Mouse (Mus musculus) cerebellum, adult 11-12 months (tissue): ENCODE data around the gene Ddx39b.

ENCODE experiments used
- DNase-seq: peaks from one replicate; pipeline ENCODE4 v3.0.0; 2022

Ddx39b gene

DNA sequence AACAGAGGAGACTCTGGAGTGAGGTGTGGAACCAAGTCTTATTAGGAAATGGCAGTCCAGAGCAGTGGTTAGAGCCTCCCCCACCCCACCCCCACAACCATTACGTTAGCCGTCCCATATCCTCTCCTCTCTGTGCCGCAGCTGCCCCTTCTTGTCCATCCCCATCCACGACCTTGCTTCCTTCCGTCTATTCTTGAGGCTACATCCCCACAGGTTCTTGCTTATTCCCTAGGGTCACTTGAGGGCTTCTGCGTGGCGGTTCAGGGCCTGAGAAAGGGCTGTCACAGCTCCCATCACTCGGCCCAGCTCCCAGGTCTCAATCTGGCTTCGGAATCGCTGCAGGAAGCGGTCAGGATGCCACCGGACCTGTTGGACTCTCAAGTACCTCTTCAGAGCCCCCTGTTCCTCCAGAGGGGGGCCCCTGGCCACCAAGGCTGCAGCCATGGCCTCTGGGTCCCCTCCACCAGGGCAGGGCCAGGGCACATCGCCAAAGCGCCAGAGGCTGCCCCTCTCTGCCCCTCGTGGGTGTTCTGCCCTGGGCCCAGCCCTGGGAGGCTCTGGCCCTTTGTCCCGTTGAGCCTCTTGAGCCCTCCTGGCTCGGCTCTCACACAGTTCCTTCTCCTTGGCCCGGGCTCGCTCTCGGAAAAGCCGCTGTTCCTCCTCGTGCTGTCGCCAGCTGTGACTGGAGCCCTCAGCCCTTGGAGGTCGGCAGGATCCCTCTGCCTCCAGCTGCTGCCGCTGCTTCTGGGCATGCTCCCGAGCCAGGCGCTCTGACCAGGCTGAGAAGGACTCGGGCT lies 21.2 kb upstream of the Ddx39b start, which contains the start of gene Gm16181:
TSS of gene Gm16181 (plus strand) at position 679 of the 797 bp plus-strand sequence.
- DNase-seq, result peak; percentile 12

DNA sequence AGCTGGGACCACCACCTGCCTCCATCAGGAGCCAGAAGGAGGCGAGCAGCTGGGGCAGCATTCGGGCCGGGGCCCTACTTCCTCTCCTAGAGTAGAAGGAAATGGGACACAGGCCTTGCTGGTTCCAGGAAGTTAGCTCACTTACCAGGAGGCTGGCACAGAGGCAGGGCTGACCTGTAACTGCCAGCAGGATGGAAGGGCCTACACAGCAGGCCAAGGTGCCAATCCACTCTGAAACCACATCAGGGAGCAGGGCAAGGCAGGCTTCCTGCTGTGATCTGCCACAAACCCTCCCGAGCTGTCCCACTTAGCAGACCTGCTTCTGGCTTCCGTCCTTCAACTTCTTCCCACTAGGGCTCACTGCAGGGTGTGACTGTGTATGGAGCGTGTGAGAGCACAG lies 19.2 kb upstream of the Ddx39b start:
- DNase-seq, result peak; percentile 14

DNA sequence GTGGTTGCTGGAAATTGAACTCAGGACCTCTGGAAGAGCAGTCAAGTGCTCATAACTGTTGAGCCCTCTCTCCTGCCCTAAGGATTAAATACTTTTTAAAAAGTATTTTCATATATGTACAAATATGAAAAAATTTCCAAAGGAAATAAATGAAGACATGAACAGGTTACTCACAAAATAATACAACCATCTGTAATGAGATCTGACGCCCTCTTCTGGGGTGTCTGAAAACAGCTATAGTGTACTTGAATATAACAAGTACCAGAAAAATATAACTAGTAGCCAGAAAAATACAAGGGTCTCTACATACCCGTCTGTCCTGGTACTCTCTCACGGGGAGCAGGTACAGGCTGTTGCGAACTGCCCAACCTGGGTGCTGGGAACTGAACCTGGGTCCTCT lies 16.9 kb upstream of the Ddx39b start:
- DNase-seq, result no peak

DNA sequence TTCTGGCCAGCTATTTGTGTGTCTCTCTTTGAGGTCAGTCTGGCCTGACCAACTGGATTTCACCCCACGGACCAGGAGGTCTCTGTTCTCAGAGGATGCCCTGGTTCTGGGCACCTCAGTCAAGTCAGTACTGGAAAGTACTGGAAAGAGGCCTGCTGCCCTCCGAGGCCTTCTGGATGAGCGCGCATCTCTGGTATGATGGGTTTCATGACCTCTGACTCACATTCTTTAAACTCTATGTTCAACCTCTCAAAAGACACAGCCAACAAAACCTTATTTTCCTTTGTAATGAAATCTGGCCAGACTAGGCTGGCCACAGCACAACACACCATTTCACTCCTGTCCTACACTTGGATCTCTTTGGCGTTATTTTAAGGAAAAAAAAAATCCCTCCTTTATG lies 16.1 kb upstream of the Ddx39b start:
- no peak for DNase-seq

DNA sequence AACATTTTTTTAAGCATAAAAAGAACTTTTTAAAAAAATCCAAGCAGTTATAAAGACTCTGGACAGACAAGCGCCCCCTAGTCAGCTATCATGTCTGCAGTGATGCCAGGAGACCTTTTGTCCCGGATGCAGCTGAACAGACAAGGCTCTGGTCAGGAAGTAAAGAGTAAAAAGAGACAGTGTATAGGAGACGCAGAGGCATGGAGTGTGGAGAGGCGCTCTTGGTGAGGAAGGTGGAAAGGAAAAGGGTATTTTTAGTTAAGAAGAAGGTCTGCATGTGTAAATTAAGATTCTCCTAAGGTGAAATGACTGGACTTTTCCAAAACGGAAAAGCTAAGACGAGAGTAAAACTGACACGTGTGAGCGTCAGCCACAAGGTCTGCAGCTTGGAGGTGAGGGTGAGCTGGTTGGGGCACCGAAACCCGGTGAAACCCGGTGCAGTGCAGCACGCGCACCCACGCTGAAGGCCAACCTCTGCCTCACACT lies 14.9 kb upstream of the Ddx39b start:
- no peak for DNase-seq

DNA sequence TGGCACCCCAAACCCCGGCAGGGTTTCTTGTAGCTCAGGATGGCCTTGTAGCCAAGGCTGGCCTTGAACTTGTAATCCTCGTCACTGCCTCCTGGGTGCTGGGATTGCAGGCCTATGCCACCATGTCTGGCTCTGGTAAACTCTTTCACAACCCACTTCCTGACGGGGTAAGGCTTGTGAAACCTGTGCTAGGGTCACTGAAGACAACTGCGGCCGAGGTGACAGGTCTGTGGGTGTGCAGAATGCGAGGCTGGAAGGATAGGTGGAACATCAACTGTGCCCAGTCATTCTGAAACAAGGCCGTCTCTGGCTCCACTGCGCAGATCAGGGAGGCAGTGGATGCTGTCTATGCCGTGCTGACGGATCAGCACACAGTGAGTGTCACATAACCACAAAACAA lies 10.5 kb upstream of the Ddx39b start:
- peak; percentile 18 for DNase-seq

DNA sequence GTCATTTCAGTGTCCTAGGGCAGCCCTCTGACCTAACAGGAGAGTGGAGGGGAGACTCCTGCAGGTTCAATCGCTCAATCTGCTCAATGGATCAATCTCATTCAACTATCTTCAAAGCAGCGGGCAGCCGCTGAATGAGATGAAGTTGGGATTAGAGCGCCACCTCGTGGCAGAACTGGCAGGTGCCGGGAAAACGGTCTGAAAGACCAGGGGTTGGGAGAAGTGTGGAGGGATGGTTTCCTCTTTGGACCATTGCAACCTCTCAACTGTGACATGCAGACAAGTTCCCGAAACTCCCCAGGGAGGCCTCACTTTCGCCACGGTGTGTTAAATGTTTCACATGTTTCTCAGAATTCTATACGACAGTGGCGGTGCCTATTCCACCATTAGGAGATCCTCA lies 9.5 kb upstream of the Ddx39b start:
- DNase-seq, result peak; percentile 68

DNA sequence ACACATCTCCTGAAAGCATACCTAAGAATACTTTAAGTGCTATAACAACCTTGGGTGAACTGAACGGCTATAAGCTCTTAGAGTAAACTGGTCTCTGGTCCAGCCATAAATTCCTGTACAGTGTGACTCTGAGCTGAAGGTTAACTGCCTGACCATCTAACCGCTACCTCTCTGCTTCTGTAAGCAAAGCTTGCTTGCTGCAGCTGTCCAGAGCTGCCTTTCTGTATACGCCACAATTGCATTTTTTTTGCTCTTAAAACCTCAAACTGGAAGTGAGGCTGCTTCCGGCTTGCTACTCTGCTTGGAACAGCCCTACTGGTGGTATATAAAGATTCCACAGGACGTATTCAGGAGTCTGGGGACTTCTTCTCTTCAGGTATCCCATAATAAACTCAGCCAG lies 8.9 kb upstream of the Ddx39b start:
- no peak for DNase-seq

DNA sequence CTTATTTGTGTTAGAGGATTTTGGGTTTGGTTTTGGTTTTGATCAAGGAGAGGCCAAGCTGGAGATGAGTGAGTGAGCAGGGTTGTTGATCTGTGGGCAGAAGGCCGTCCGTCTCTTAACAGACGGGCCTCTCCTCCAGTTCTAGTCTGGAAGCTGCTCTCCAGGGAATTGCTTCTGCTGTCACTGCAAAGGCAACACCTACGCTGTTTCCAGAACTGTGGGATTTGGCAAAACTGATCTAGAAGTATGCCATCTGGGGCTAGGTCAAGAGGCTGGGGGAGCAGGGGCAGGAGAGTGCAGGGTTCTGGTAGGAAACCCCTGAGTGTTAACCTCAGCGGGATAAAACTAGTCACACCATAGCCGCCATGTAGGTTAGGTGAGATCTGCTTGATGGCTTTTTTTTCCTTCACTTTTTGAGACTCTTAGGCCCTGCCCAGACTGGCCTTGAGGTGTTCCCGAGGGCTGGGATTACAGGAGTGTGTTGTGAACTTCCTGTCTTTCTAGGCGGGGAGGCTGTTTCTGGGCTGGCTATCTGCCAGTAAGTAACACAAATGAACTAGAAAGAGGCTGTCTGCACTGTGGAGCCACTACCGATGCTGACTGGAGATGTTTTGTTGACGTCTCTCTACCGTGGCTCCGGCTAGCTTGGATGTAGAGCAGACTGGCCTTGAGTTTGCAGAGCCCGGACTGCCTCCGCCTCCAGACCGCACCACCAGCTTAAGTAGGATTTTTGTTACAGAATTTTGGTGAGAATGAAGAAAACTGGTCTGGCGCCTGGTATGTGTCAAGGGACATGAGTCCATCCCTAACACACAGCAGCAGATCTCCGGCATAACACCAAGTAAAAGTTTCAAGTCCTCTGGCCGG lies 8.2 kb upstream of the Ddx39b start, which contains the start of gene Atp6v1g2:
TSS of gene Atp6v1g2 (plus strand) at position 547 of the 867 bp plus-strand sequence.
- DNase-seq, result peak; percentile 43

DNA sequence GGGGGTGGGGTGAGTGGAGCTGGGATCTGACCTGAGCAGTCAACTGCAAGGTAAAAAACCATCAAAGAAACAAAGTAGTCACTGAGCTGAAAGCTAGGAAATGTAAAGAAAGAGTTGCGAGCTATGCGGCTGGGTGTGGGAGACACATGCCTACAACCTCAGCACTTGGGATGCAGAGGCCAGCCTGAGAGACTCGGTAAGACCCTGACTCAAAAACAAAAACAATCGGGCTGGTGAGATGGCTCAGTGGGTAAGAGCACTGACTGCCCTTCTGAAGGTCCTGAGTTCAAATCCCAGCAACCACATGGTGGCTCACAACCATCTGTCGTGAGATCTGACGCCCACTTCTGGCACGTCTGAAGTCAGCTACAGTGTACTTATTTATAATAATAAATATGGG lies 7.5 kb upstream of the Ddx39b start:
- DNase-seq, result peak; percentile 37

DNA sequence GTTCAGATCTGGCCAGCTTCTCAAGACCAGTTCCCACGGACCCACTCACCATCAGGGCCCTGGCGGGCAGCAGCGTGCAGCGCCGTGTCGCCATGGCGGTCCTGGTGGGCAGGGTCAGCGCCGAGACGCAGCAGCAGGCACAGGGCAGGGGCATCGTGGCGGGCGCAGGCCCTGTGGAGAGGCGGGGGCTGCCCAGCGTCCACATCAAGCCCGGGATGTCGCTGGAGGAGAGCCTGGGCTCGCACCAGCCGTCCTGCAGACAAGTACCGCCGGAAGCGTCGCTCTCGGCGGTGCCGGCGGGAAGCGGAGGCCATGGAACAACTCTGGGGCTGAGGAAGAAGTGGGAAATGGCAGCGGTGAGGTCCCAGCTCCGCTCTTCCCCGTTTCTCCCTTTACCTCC lies 6.6 kb upstream of the Ddx39b start:
- DNase-seq, result peak; percentile 68

DNA sequence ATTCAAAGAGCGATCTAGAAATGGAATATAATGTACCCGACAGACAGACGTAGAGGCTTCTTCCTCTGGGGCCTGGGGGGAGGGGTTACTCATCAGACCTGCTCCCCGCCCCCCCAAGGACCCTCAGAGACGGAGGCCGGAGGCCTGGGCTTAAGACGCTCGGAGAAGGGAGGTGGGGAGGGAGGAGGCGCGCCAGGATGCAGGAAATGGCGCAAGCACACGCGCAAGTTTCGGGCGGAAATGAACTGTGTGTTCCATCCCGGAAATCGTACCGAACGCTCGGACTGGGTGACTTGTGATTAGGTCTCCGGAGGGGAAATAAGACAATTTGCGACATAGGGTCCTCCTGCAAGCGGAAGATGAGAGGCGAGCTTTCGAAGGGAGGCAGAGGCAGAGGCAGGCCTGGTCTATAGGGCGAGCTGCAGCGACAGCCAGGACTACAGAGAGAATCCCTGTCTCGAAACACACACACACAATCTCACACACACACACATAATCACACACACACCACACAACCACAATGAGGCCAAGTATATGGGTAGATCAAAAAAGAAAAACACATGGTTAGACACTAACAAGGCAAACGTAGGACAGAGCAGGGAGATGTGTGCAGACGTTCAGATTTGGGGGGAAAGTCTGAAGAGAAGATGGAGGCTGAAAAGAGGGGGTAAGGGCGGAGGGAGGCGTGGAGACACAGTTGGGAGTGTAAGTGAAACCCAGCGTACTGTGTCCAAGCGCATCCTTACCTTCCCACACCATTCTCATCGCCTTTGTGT lies 5.7 kb upstream of the Ddx39b start, which contains the start of gene Nfkbil1:
TSS of gene Nfkbil1 (minus strand) at position 179 of the 776 bp plus-strand sequence.
- DNase-seq, result peak; percentile 92

DNA sequence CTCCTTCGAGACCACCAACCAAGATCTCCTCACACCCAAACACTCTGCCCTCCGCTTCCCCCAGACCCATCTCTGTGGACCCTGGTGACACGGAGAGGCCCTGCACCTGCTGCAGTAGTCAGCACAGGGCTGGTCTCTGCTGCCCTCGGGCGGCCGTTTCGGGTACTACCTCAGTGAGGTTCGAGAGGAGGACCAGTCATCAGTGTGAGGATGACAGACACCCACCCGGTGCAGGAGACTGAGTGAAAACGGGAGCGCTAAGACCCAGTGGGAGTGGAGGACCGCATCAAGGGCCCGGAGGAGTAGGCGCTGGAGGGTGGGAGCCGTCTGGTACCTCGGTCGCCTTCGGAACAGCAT lies 5.2 kb upstream of the Ddx39b start:
- peak; percentile 97 for DNase-seq

DNA sequence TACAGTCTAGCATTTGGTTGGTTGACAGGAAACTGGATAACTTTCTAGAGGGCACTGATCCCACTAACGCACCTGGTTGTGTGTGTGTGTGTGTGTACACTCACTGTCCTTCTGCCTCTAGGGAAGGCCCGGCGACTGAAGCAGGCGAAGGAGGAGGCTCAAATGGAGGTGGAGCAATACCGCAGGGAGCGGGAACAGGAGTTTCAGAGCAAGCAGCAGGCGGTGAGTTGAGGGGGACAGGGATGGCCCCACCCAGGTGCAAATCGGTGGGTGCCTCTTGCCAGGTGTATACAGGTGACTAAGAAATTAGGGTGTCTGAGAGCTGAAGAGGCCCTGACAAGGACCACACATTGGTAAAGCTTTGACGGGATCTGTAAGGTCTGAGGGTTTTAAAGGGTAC lies 4.5 kb upstream of the Ddx39b start:
- peak; percentile 71 for DNase-seq

DNA sequence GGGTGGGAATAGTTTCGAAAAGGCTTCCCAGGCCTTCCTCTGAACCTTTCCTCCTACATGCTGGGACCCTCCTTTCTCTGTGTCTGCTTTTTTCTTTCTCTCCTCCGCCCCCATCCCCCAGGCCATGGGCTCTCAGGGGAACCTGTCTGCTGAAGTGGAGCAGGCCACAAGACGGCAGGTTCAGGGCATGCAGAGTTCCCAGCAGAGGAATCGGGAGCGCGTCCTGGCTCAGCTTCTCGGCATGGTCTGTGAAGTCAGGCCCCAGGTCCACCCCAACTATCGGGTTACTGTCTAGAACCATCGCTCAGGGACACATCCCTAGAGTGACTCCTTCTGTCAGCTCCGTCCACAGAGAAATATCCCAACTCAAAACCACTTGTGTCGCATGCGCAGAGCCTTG lies 4.0 kb upstream of the Ddx39b start:
- DNase-seq, result peak; percentile 64

DNA sequence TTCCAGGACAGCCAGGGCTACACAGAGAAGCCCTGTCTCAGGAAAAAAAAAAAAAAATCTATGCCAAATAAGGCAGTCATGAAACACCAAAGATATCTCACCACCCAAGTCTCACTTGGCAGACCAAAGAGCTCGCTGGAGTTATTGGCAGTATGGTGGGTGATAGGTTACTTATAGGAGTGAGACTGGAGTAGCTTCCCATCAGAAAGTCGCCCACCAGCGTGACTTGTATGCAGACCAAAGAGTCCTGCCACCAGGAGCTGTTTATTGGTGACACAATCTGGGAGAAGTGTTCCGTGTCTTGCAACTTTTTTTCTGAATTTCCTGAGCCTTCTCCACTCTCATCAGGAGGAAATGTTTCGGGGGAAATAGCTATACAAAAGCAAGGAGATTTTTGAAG lies 1.8 kb upstream of the Ddx39b start:
- peak; percentile 57 for DNase-seq

DNA sequence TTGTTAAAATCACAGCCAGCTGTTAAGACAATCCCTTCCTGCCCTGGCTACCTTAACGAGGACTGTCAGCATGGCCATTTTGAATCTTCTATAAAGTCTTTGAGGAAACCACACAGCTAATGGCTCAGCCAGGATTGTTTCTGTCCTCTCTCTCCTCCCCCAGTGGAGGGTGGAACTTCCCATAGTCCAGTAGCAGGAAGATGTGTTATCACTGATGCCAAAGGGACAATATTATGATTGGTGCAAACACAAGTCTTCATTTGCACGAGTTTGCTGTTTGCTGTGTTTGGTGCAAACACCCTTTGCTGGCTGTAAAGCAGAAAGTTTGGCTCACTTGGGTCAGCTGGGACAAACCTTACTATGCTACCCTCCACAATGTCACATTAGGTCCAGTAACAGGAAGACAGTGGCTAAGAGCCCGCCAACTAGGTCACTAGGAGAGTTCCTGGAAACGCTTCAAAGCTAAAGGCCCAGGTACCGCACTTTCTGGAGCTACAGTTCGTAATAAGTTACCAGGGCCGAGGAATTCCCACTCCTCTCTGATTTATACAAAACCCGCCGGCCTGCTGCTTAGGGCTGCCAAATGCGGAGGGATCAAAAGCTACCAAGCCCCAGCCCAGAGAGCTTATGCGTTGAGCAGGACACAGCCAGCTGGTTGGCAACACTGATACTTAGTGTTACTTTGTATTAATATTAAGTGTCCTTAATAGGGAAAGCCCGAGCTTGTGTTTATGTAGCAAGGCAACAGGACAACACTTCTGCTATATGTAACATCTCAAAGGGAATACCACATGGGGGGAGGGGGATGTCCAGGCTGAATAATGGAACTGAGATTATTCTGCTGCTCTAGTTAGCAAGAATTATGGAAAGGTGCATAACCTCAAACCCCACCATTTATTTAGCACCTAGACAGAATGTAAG lies 902 bp upstream of the Ddx39b start:
- peak; percentile 68 for DNase-seq

DNA sequence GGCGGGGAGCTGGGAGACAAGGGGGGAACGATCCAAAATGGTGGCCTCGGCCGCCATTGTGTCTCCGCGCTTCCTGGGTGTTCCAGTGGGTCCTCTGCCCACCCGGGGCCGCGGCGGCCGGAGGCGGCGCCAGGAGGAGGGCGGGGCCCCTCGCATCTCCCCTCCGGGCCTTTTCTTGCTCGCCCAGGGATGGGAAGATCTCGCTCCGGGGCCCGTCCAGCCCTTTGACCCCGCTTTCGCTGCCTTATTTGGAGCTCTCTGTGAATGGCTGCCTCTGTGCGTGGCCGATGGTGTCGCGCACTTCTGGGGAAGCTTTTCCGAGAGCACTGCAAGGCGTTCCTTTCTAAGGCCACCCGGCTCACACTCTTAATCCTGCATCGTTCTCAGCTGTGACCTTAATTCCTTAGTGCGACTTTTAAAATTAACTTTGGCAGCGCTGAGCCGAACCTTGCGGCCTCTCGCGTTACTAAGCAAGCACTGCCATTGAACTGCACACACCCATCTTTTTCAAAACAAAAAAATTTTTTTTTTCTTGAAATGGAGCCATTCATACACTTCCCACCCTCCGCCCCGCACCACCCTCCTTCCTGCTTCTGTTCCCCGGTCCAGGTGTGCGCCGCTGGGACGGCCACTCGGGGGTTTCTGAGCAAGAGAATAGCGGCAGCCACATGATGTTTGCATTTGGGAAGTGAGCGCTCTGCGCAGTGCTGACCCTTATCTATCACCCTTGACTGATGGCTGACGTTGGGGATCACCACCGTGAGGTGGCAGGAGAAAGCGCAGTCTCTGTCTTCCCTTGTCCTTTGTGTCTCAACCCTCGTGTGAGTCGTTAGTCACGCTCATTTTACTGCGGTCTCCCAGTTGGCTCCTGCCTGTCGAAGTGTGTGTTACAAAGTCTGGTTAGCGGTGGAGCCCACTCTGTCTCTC lies 732 bp downstream of the Ddx39b start:
- peak; percentile 65 for DNase-seq

DNA sequence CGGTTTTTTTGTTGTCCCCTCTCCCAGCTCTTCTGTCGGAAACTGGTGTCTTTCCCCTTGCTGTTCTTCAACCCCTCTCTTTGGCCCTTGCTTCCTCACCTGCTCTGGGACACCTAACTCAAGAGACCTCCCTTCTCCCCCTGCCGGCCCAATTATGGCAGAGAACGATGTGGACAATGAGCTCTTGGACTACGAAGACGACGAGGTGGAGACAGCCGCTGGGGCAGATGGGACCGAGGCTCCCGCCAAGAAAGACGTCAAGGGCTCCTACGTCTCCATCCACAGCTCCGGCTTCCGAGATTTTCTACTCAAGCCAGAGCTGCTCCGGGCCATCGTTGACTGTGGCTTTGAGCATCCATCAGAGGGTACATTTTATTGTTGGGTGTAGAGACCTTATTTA lies 1.5 kb downstream of the Ddx39b start:
- DNase-seq, result peak; percentile 72

DNA sequence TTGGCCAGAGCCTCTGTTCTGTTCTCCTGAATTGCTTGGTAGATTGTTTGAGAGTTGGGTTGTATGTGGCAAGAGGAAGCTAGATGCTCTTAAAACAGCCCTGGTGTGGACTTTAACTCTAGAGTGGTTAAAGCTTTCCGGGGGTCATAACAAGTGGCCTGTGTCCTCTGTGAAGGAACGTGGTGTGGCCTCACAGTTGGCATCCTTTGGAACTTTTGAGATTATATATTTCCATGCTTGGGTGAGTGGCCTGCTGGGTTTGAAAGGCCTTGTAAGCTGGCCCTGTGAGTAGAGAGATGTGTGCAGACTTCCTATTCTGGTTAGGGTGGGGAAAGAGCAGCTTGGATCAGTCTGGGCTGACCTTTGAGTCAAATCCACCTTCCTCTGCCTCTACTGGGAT lies 3.5 kb downstream of the Ddx39b start:
- peak; percentile 15 for DNase-seq
